Mouse (Mus musculus) urinary bladder, adult 18-20 months (tissue): ENCODE data around the gene Mia.

ENCODE experiments used
- DNase-seq, 2 experiments: peaks; one replicate each; pipeline ENCODE4 v3.0.0; 2022; ENCODE audit warnings: low spot score in 2 of 2, mixed read lengths in 2 of 2

Mia gene

DNA sequence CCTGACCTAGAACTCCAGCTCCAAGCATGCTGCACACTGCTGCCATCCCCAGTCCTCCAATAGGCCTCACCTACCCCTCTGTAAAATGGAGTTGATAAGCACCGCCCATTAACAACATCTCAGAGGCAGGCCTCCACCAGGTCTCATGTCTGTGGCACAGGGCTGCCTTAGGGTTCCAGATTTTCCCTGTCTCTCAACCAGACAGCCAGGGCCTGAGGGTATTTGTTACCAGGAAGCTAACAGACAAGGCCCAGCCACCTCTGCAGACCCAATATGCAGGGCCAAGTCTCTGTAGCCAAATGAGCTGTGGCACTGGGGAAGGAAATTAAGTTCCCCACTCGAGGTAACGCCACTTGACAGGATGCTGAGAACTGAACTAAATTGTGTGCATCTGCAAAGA, 20.0 kb downstream of the Mia start:
- DNase-seq = no peak

DNA sequence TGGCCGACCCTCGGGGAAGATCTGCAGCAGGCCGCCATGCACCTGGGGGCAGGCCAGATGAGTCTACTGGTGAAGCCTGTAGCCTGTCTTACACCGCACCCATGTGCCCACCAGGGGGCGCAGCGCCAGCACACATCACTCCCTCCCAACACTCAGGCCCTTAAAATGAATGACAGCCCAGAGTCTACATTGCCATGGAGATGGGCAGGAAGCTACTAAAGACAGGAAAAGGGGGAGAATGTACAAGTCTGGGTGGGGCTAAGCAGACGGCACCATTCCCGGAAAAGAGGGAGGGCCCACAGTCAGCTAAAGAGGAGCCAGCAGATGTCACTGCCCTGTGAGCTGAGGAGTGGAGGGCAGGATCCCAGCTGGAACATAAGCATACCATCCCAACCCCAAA, 21.1 kb downstream of the Mia start:
- DNase-seq = peak; percentile 72 to 74

DNA sequence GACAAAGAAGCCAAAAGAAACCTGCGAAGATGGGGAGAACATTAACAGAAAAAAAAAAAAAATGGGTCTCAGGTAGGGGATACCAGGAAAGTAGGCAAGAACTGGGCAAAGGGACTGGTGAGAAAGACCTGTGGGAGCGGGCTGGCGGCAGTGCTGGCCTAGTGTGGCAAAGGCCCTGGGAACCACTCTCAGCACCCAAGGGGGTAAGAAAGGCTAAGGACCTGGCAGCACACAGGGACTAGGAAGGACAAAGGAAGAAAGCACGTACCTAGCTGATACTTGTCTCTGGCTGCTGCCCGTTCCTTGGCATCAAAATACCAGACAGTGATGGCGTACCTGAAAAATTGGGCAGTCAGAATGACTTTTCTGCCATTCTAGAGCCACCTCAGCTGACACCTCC, 21.7 kb downstream of the Mia start:
- DNase-seq = no peak

DNA sequence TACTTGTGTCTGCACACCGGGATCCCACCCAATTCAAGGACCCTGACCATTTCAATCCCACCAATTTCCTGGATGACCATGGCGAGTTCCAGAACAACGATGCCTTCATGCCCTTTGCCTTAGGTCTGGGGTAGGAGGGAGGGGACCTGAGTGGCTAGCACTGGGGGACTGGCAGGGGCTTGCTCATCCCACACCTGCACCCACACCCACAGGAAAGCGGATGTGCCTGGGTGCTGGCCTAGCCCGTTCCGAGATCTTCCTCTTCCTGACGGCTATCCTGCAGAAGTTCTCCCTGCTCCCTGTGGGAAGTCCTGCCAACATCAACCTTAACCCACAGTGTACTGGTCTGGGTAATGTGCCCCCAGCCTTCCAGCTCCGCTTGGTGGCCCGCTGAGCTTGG, 22.8 kb downstream of the Mia start:
- no peak for DNase-seq

DNA sequence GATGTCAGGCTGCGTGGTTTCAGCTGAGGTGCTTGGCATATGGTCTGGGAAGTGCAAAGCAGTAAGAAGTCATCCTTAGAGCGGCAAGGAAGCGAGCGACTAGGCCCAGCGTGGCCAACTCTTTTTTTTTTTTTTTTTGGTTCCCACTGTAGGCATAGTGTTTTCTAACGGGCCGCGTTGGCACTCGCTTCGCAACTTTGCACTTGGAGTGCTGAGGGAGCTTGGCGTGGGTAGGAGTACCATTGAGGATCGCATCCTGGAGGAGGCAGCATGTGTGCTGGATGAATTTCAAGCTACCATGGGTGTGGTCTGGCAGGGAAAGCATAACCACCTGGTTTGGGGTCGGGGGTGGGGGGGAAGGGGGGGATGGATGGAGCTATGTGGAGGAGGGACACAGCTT, 25.0 kb downstream of the Mia start:
- no peak for DNase-seq

DNA sequence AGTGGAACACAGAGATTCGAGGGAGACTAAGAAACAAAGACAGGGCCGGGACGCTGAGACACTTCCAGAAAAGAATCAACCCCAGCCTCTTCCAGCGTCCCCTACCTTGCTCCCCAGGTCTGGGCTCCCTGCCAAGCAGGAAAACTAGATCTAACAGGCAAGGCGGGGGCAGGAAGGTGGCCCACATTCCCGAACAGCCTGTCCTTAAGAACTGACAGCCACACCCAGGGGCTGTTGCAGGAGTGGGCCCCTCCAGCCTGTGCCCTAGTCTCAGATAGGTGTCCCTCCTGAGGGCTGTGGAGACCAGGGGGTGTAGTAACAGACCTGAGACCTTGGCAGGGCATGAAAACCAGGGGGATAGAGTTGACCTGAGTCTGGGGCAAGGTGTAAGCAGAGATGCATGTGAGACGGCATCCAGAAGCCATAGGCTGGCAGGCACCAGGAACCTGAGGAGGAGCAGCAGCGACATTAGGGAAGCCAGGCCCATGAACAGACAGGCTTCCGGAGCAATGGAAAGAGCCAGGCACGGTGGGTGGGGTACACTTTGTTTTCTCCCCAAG, 27.7 kb downstream of the Mia start, which contains the start of gene Cyp2t4:
TSS of gene Cyp2t4 (plus strand) at position 510 of the 560 bp plus-strand sequence.
- DNase-seq = no peak

DNA sequence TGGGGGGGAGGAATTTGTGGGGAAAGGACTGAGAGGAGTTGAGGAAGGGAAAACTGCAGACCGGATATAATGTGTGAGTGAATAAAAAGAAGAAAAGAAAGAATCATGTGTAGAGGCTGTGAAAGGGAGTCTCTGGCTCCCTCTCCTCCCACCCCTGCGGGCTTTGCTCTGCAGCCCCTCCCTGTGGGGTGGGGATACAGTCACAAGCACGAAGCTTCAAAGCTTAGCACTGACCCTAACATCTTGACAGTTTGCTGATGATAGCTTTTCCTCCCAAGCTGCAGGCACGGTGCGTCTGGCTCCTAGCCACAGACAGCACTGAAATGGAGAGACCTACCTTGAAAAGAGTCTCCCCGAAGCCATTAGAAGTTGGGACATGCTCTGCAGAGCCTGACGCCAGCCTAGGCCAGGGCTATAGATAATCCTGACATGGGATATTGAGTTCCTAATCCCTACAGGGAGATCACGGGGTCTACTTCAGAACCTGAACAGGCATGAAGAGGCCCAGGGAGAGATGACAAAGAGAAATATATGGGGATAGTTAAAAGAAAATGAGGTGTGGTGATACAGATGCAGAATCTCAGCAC, 44.5 kb downstream of the Mia start:
- DNase-seq = no peak

DNA sequence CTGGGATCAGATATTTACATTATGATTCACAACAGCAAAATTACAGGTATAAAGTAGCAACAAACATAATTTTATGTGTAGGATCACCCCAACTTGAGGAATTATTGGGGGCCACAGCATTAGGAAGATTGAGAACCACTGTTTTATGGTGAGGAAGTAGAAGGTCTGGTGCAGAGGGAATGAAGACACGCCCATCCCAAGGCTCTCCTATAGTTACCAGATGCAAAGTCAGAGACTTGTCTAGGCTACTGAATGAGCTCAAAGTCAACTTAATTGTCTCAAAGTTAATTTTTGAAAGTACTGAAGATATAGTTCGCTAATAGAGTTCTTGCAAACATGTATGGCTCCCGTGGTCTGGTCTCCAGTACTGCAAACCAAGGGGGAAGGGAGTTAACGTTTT, 47.2 kb downstream of the Mia start:
- no peak for DNase-seq

DNA sequence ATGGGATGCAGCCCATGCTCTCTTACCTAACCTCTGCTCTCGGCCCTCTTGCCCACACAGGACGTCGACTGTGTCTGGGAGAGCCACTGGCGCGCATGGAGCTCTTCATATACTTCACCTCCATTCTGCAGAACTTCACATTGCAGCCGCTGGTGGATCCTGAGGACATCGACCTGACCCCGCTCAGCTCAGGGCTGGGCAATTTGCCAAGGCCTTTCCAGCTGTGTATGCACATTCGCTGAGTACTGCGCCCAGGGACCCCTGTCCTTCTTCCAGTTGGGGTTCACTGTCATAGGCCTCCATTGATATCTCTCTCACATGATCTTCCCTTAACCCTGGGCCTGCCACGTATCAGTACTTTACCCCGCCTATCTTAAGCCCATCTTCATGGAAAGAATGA, 47.8 kb downstream of the Mia start:
- DNase-seq = no peak

DNA sequence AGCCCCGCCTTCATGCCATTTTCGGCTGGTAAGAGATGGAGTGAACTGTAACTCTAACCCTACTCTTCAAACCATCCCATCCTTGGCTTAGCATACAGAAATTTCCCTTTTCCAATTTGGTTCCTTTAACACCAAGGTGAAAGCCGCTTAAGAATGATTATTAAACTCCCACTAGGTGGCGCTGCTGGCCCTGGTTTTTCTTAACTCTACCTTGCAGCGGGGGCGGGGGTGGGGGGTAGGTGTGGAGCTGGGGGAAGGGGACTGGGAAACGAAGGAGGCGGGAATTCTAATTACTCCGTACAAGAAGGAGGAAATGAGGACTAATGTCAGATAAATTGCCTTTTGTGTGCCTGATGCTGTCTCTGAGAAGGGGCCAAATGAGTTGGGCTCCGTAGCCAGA, 48.4 kb downstream of the Mia start:
- DNase-seq = peak in 1 of 2 experiments; percentile 23

DNA sequence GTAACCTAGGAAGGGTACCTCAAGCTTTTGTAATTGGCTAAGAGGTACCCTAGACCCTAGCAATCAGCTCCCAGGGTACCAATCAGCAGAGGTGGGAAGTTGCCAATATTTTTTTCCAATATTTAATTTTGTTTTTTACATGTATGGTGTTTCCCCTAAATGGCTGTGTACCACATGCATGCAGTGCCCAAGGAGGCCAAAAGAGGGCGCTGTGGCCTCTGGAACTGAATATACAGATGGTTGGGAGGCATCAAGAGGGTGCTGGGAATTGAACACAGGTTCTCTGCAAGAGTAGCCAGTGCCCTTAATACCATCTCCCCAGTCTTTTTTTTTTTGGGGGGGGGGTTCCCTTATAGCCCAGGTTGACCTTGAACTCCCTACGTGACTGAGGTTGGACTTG, 49.6 kb downstream of the Mia start:
- DNase-seq = no peak

DNA sequence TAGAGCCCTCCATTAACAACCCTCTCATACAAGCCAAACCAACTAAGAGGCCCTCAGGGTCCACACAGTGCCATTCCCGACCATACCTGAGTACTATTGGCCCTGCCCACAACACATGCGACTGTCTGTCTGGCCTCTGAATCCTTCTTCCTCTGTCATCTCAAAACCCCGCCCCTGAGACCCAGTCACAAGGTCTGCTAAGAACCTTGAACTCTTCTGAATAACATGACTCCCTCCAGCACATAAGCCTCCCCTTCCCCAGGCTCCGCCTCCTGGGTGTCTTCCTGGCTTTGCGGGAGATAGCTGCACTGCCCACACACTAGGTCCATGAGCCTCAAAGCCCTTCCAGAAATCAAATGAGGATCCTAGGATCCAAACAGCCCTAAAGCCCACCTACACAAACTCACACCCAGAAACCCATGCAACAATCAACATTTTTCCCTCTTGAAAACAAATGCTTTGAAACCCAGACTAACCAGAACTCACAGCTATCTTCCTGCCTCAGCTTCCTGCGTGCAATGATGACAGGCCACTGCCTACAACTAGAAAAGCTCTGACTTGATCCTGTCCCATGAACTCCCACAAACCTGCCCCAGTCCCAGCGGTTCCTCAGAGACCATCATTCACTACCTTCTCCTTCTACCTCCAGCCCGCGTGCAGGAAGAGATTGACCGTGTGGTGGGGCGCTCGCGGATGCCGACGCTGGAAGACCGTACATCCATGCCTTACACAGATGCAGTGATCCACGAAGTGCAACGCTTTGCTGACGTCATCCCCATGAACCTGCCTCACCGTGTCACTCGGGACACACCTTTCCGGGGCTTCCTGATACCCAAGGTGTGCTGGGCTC, 50.2 kb downstream of the Mia start:
- no peak for DNase-seq

DNA sequence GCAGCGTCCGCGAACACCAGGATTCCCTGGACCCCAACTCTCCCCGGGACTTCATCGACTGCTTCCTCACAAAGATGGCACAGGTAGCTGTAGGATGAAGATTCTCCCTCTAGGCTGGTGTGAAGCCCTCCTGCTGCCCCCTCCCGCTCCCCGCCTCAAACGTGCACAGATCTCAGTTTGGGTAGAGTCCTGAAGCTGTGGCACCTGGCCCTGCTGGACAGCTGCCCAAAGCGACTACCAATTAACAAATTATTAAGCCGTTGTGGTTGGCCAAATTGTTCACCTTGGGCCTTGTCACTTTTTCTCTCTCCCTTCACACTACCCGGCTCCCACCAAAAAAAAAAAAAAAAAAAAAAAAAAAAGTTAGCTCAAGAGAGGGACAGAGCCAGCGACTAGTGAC, 51.1 kb downstream of the Mia start:
- DNase-seq = no peak
